8 mouse cellular contexts compared by ENCODE assay signal in the genomic region with DNA sequence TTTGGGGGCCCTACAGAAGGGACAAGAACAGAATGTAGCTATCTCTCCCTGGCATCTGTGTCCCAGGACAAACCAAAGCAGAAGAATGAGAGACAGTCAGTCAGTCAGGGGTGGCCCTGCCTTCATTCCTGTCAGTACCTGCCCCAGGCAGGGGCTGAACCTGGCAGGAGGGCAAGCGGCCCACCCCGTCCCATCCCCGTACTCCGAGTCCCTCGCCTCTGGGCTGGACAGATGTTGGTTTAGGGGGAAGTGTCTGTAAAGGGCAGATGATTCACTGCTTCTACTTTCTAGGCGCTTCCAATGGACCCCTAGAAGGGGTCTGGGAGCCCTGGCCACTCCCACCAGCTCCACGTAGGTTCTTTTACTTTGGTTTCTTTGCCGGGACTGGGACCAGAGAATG. TPM values are rescaled to one million over a fixed set of nuclear protein-coding genes. Genes with fewer than 3 reads are reported as not detected.
A peak's percentile ranks its signal among the peaks of the same experiment; 100 is the strongest.
DNase-seq lines count a peak whose midpoint lies in the region; ATAC-seq and TF ChIP-seq lines count a peak whose summit lies in the region.
"Had no signal": no experiment of that assay in that cellular context is flagged by ENCODE, and none has a peak within 500 bp of the region (broad histone marks: within the 10 kb centered on the region; RNA-seq: fewer than 3 reads in every experiment).

No protein-coding gene starts in this region.

- peaks cover 50% of the 10 kb centered on the region for H3K4me1 ChIP-seq in lung, embryonic 15.5 days
- peaks cover 11% of the 10 kb centered on the region for H3K4me1 ChIP-seq in forebrain, embryonic 11.5 days (replicated peaks; ENCODE audit: control insufficient read depth, insufficient read depth, low read length)
- H3K4me1 ChIP-seq in intestine, embryonic 15.5 days (replicated peaks) = peaks cover 24% of the 10 kb centered on the region
- H3K4me1 ChIP-seq in olfactory bulb, adult 2 months (ENCODE audit: control insufficient read depth, insufficient read depth, low read length) = peaks cover 8% of the 10 kb centered on the region; the same call in 1 of the 2 replicates
- peaks cover 3% of the 10 kb centered on the region; the same call in 1 of the 2 replicates for H3K4me1 ChIP-seq in cerebellum, adult 2 months (ENCODE audit: control insufficient read depth, insufficient read depth, low read length)

- no peak for TF ChIP-seq CTCF in olfactory bulb, adult 2 months (IDR thresholded peaks at IDR 0.05; ENCODE audit: insufficient read depth, low read depth, low read length)
- no peak for TF ChIP-seq CTCF in cerebellum, adult 2 months (IDR thresholded peaks at IDR 0.05; ENCODE audit: borderline replicate concordance, insufficient read depth, low read depth, low read length)

- H3K4me2 ChIP-seq in lung, embryonic 15.5 days = peak overlapping the region; percentile 70
- peak overlapping the region; percentile 59 for H3K4me2 ChIP-seq in forebrain, embryonic 11.5 days (ENCODE audit: low read depth, low read length, severe bottlenecking)
- peak overlapping the region; percentile 74 for H3K4me2 ChIP-seq in intestine, embryonic 15.5 days (replicated peaks)

- WGBS in lung, embryonic 15.5 days = 28% methylated on average over 8 of the region's 8 CpGs
- WGBS in forebrain, embryonic 11.5 days = 41% methylated on average over 8 of the region's 8 CpGs
- WGBS in intestine, embryonic 15.5 days = 35% methylated on average over 8 of the region's 8 CpGs
- 70% methylated on average over 8 of the region's 8 CpGs for WGBS in olfactory bulb, adult 2 months
- 57% methylated on average over 8 of the region's 8 CpGs for WGBS in cerebellum, adult 2 months

- no peak overlapping the region for H3K27ac ChIP-seq in lung, embryonic 15.5 days
- no peak overlapping the region for H3K27ac ChIP-seq in forebrain, embryonic 11.5 days (ENCODE audit: low read depth, low read length)
- no peak overlapping the region for H3K27ac ChIP-seq in intestine, embryonic 15.5 days
- H3K27ac ChIP-seq in olfactory bulb, adult 2 months (ENCODE audit: insufficient read depth, low read depth, low read length) = no peak overlapping the region
- no peak overlapping the region for H3K27ac ChIP-seq in cerebellum, adult 2 months (ENCODE audit: insufficient read depth, low read length)

- H3K9ac ChIP-seq in lung, embryonic 15.5 days = peak overlapping the region; percentile 52
- peak overlapping the region; percentile 45 for H3K9ac ChIP-seq in forebrain, embryonic 11.5 days (ENCODE audit: low read length)
- peak overlapping the region; percentile 41 for H3K9ac ChIP-seq in intestine, embryonic 15.5 days

- peaks cover 7% of the 10 kb centered on the region for H3K27me3 ChIP-seq in lung, embryonic 15.5 days
- no peaks in the 10 kb centered on the region; the same call in 1 of the 2 replicates for H3K27me3 ChIP-seq in forebrain, embryonic 11.5 days (ENCODE audit: control insufficient read depth, insufficient read depth, low read length)
- 0 out of 2 replicates have a peak, but pooled peaks cover 3% of the 10 kb centered on the region for H3K27me3 ChIP-seq in intestine, embryonic 15.5 days (replicated peaks)
- no peaks in the 10 kb centered on the region; the same call in 1 of the 2 replicates for H3K27me3 ChIP-seq in cerebellum, adult 2 months (ENCODE audit: control insufficient read depth, insufficient read depth, low read length)

- ATAC-seq in lung, embryonic 15.5 days (ENCODE audit: borderline replicate concordance, extremely low read depth, low FRiP score, low TSS enrichment) = no peak
- no peak for ATAC-seq in forebrain, embryonic 11.5 days (replicated peaks; ENCODE audit: low FRiP score)
- no peak for ATAC-seq in intestine, embryonic 15.5 days

- no peaks in the 10 kb centered on the region for H3K36me3 ChIP-seq in lung, embryonic 15.5 days
- no peaks in the 10 kb centered on the region for H3K36me3 ChIP-seq in forebrain, embryonic 11.5 days (ENCODE audit: control insufficient read depth, insufficient read depth, low read length)
- no peaks in the 10 kb centered on the region for H3K36me3 ChIP-seq in intestine, embryonic 15.5 days

- peak overlapping the region; percentile 45 for H3K4me3 ChIP-seq in lung, embryonic 15.5 days
- H3K4me3 ChIP-seq in forebrain, embryonic 11.5 days (ENCODE audit: low read depth, low read length) = peak overlapping the region; percentile 27; the same call in 1 of the 2 replicates
- H3K4me3 ChIP-seq in intestine, embryonic 15.5 days (replicated peaks) = peak overlapping the region; percentile 40
- peak overlapping the region; percentile 24; the same call in 1 of the 2 replicates for H3K4me3 ChIP-seq in olfactory bulb, adult 2 months (ENCODE audit: insufficient read depth, low read depth, low read length)
- no peak overlapping the region for H3K4me3 ChIP-seq in cerebellum, adult 2 months (replicated peaks; ENCODE audit: insufficient read depth, low read depth, low read length)

- no peaks in the 10 kb centered on the region for H3K9me3 ChIP-seq in lung, embryonic 15.5 days
- no peaks in the 10 kb centered on the region for H3K9me3 ChIP-seq in forebrain, embryonic 11.5 days (ENCODE audit: control insufficient read depth, low read length)
- H3K9me3 ChIP-seq in intestine, embryonic 15.5 days = no peaks in the 10 kb centered on the region

- no peak for TF ChIP-seq POLR2A in olfactory bulb, adult 2 months (IDR thresholded peaks at IDR 0.05; ENCODE audit: insufficient read depth, low read depth, low read length)
- no peak for TF ChIP-seq POLR2A in cerebellum, adult 2 months (IDR thresholded peaks at IDR 0.05; ENCODE audit: borderline replicate concordance, insufficient read depth, low read length)

- no peak for DNase-seq in lung, adult 18-20 months
- no peak for DNase-seq in forebrain, embryonic 11.5 days (ENCODE audit: low spot score)
- DNase-seq in cerebellum, adult 2 months = no peak
- DNase-seq in right cerebral cortex, postnatal 10 days (ENCODE audit: low spot score in 2 of 2) = no peak
- DNase-seq: cerebellum, adult 8-10 months had no signal

RNA-seq across cellular contexts. Expression of gene Ptges, which starts 27.4 kb away (rescaled TPM):
- polyA plus RNA-seq in lung, embryonic 15.5 days (2015; fragmentation: Nextera tagmentation; extraction: Ambion mirVana) = 19.3 and 24.1 TPM in 2 replicates
- 4.2 and 5.5 TPM in 2 replicates for polyA plus RNA-seq in forebrain, embryonic 11.5 days (2014; fragmentation: Nextera tagmentation; extraction: Ambion mirVana)
- polyA plus RNA-seq in intestine, embryonic 15.5 days (2015; fragmentation: Nextera tagmentation; extraction: Ambion mirVana) = 2.8 and 4.3 TPM in 2 replicates
- not detected in 2 replicates for polyA plus RNA-seq in olfactory bulb, adult 2 months (2012; ENCODE audit: insufficient read depth, insufficient read length, low replicate concordance, missing spikeins)
- 3.7 and 4.3 TPM in 2 replicates for polyA plus RNA-seq in cerebellum, adult 2 months (2012; rRNA removed)

RNA-seq across cellular contexts. Expression of gene Tor1b, which starts 50.5 kb away (rescaled TPM):
- 38.6 and 38.7 TPM in 2 replicates for polyA plus RNA-seq in lung, embryonic 15.5 days (2015; fragmentation: Nextera tagmentation; extraction: Ambion mirVana)
- 24.9 and 25.7 TPM in 2 replicates for polyA plus RNA-seq in forebrain, embryonic 11.5 days (2014; fragmentation: Nextera tagmentation; extraction: Ambion mirVana)
- polyA plus RNA-seq in intestine, embryonic 15.5 days (2015; fragmentation: Nextera tagmentation; extraction: Ambion mirVana) = 22.4 and 25.4 TPM in 2 replicates
- not detected in 2 replicates for polyA plus RNA-seq in olfactory bulb, adult 2 months (2012; ENCODE audit: insufficient read depth, insufficient read length, low replicate concordance, missing spikeins)
- 38.0 and 40.6 TPM in 2 replicates for polyA plus RNA-seq in cerebellum, adult 2 months (2012; rRNA removed)
